Mouse (Mus musculus): ENCODE measurements around the gene Ncapg.

GRCm38 (mm10) chr5:45627771-45628170, 41.9 kb upstream of the Ncapg start:
- TF ChIP-seq CTCF (IDR thresholded peaks at IDR 0.05; ENCODE audit: low read depth, low read length) (no peak), POLR2A (IDR thresholded peaks at IDR 0.05; ENCODE audit: extremely low read depth, insufficient read depth, low read length) (no peak)

Measured in liver, adult 2 months (tissue).